Mouse (Mus musculus) brain, adult 2 months (tissue): ENCODE measurements around the gene Slc39a7.
A peak's percentile ranks its signal among the peaks of the same experiment; 100 is the strongest.
"Not testable (repeated sequence)": the region's sequence is repeated elsewhere in the genome, so short reads cannot be mapped to it uniquely, and the experiment has no call there.

Experiments
- DNase-seq: peaks from one replicate; pipeline ENCODE4 v3.0.0; 2011; ENCODE audit warnings: low read depth, low spot score

Slc39a7 gene

GRCm38 (mm10) chr17:34030861-34031326 is 588 bp downstream of the Slc39a7 start:
- DNase-seq = no peak

- DNase-seq = no peak
Observed at GRCm38 (mm10) chr17:34029890-34030595, 1.4 kb downstream of the Slc39a7 start.

GRCm38 (mm10) chr17:34029150-34029889 is 2.2 kb downstream of the Slc39a7 start:
- DNase-seq = no peak

- DNase-seq = no peak
Observed at GRCm38 (mm10) chr17:34028501-34029149, 2.9 kb downstream of the Slc39a7 start.

- peak; percentile 96 for DNase-seq
Observed at GRCm38 (mm10) chr17:34027656-34028223, 3.7 kb downstream of the Slc39a7 start, which contains the start of gene H2-Ke6. Gene H2-Ke6, minus strand, starts transcription at chr17:34028060.

- DNase-seq = peak; percentile 50
Observed at GRCm38 (mm10) chr17:34026917-34027655, 4.4 kb downstream of the Slc39a7 start.

- no peak for DNase-seq
Observed at GRCm38 (mm10) chr17:34026221-34026620, 5.3 kb downstream of the Slc39a7 start.

- DNase-seq = no peak
Observed at GRCm38 (mm10) chr17:34025756-34026151, 5.7 kb downstream of the Slc39a7 start.

GRCm38 (mm10) chr17:34024861-34025755 is 6.4 kb downstream of the Slc39a7 start:
- DNase-seq = no peak

- peak; percentile 92 for DNase-seq
Observed at GRCm38 (mm10) chr17:34024317-34024821, 7.1 kb downstream of the Slc39a7 start, which contains the start of gene Ring1. Gene Ring1, minus strand, starts transcription at chr17:34024680.

GRCm38 (mm10) chr17:34023678-34024077 is 7.8 kb downstream of the Slc39a7 start:
- no peak for DNase-seq

- DNase-seq = no peak
Observed at GRCm38 (mm10) chr17:34022987-34023386, 8.5 kb downstream of the Slc39a7 start.

- DNase-seq = no peak
Observed at GRCm38 (mm10) chr17:34022414-34022783, 9.1 kb downstream of the Slc39a7 start.

GRCm38 (mm10) chr17:34021539-34022413 is 9.7 kb downstream of the Slc39a7 start:
- no peak for DNase-seq

- DNase-seq = no peak
Observed at GRCm38 (mm10) chr17:34013436-34013835, 18.0 kb downstream of the Slc39a7 start.

GRCm38 (mm10) chr17:34010156-34010555 is 21.3 kb downstream of the Slc39a7 start:
- DNase-seq = no peak

GRCm38 (mm10) chr17:34006570-34006969 is 24.9 kb downstream of the Slc39a7 start:
- DNase-seq = no peak

GRCm38 (mm10) chr17:34003426-34003825 is 28.1 kb downstream of the Slc39a7 start:
- DNase-seq = no peak

- DNase-seq = not testable (repeated sequence)
Observed at GRCm38 (mm10) chr17:34000796-34001195, 30.7 kb downstream of the Slc39a7 start.
